Mouse (Mus musculus): ENCODE data around the gene Fam69a.
"Not testable (repeated sequence)": the region's sequence is repeated elsewhere in the genome, so short reads cannot be mapped to it uniquely, and the experiment has no call there.

Gene Fam69a

GRCm38 (mm10) chr5:107908514-107909110 lies 78.3 kb downstream of the Fam69a start:
- in situ Hi-C loops (cut with MboI, MseI), result no loop called here

- in situ Hi-C loops (cut with MboI, MseI), result no loop called here
Measured at GRCm38 (mm10) chr5:107904325-107904724, 82.6 kb downstream of the Fam69a start.

GRCm38 (mm10) chr5:107901014-107901615 lies 85.8 kb downstream of the Fam69a start:
- in situ Hi-C loops (cut with MboI, MseI), result no loop called here

GRCm38 (mm10) chr5:107900206-107901013 lies 86.5 kb downstream of the Fam69a start, which contains the start of gene Rpl5:
Gene Rpl5 (plus strand): TSS chr5:107900502.
- in situ Hi-C loops (cut with MboI, MseI), result no loop called here

- in situ Hi-C loops (cut with MboI, MseI), result no loop called here
Measured at GRCm38 (mm10) chr5:107896265-107896664, 90.6 kb downstream of the Fam69a start.

- in situ Hi-C loops (cut with MboI, MseI), result no loop called here
Measured at GRCm38 (mm10) chr5:107894676-107895075, 92.2 kb downstream of the Fam69a start.

GRCm38 (mm10) chr5:107891515-107891914 lies 95.4 kb downstream of the Fam69a start:
- in situ Hi-C loops (cut with MboI, MseI), result not testable (repeated sequence)

GRCm38 (mm10) chr5:107889994-107890888 lies 96.6 kb downstream of the Fam69a start:
- in situ Hi-C loops (cut with MboI, MseI), result loop anchor here (10.0 kb wide), 1 partner anchor 275 kb away; no protein-coding TSS in a partner anchor

GRCm38 (mm10) chr5:107880710-107881109 lies 106.2 kb downstream of the Fam69a start:
- in situ Hi-C loops (cut with MboI, MseI), result loop anchor here (10.0 kb wide), 1 partner anchor 266 kb away; no protein-coding TSS in a partner anchor

- in situ Hi-C loops (cut with MboI, MseI), result no loop called here
Measured at GRCm38 (mm10) chr5:107877053-107877452, 109.8 kb downstream of the Fam69a start.

GRCm38 (mm10) chr5:107875261-107875611 lies 111.6 kb downstream of the Fam69a start:
- in situ Hi-C loops (cut with MboI, MseI), result no loop called here

GRCm38 (mm10) chr5:107874561-107875260 lies 112.2 kb downstream of the Fam69a start, which contains the start of gene Evi5:
Gene Evi5 (minus strand): TSS chr5:107875107.
- in situ Hi-C loops (cut with MboI, MseI), result no loop called here

GRCm38 (mm10) chr5:107873886-107874302 lies 113.0 kb downstream of the Fam69a start:
- in situ Hi-C loops (cut with MboI, MseI), result no loop called here

- in situ Hi-C loops (cut with MboI, MseI), result no loop called here
Measured at GRCm38 (mm10) chr5:107873330-107873729, 113.6 kb downstream of the Fam69a start.

GRCm38 (mm10) chr5:107869701-107870100 lies 117.2 kb downstream of the Fam69a start:
- in situ Hi-C loops (cut with MboI, MseI), result no loop called here

- in situ Hi-C loops (cut with MboI, MseI), result no loop called here
Measured at GRCm38 (mm10) chr5:107868905-107869424, 117.9 kb downstream of the Fam69a start.

- in situ Hi-C loops (cut with MboI, MseI), result no loop called here
Measured at GRCm38 (mm10) chr5:107867970-107868904, 118.6 kb downstream of the Fam69a start.

- in situ Hi-C loops (cut with MboI, MseI), result no loop called here
Measured at GRCm38 (mm10) chr5:107866127-107867126, 120.5 kb downstream of the Fam69a start.

Data from regulatory T cell (primary cell).